Mouse (Mus musculus): ENCODE measurements around the gene Ces2f. TPM values are rescaled to one million over a fixed set of nuclear protein-coding genes. Genes with fewer than 3 reads are reported as not detected.

Gene Ces2f
- polyA plus RNA-seq (2015; fragmentation: Illumina TruSeq; extraction: RNeasy Lipid Tissue Mini Kit (QIAGEN cat#74804); ENCODE audit: insufficient read depth, low replicate concordance), result not detected

DNA sequence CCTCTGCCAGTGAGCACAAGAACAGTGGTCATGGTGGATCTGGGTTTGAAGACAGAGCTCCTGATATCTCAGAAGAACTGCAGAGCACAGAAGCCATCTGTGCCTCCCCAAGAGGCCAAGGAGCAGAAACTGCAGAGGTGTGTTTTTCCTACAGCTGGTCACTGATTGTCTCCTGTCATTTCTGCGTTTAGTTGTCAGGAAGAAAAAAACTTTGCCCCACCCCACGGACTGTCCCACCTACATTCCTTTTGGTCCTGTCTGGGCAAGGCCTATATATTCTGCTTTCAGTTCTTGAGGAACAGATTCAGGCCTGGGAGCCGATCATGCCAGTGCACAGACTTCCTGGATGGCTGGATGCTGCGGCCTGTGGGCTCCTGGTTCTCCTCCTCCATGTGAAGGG is at the start of gene Ces2f:
TSS of gene Ces2f (plus strand) at position 301 of the 400 bp plus-strand sequence.

DNA sequence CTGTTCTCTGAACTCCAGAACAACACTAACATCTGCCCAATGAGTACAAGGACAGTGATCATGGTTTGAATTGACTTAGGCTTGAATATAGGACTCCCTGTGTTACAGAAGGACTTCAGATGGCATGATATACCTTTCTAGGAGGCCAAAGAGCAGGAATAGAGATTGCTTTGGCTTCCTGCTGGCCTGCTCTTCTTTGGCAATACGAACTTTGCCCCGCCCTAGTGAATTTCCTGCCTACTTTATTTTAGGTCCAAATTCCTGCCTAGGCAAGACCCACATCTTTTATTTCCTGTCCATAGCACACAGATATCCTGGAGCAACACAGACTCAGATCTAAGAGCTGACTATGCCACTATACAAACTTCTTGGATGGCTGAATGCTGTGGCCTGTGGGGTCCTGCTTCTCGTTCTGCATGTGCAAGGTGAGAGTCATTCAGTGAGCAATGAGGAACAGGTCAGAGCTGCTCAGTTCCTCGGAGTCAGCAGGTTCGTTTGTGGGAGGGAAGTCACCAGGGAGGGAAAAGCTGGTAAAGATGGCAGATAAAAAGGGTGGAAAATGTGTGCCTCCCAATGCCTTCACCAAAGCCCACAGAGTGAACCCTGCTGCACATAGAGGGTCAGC is 21.1 kb upstream of the Ces2f start, which contains the start of gene Ces2e:
TSS of gene Ces2e (plus strand) at position 289 of the 625 bp plus-strand sequence.

DNA sequence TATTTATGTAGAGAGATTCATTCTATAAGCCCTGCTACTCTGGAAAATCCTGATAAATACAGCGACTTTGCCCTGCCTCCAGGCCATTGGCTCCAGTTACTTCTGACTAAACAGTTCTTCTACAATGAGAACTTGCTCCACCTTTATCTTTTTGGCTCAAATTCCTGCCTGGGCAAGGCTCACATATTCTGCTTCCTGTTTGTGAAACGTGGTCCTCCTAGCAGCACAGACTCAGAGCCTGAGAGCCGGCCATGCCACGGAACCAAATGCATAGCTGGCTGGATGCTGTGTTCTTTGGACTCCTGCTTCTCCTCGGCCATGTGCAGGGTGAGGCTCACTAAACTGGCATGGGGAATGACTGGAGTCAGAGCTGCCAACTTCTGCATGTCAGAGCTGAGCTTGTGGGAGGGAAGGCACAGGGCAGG is 14.4 kb downstream of the Ces2f start, which contains the start of gene Ces2g:
TSS of gene Ces2g (plus strand) at position 182 of the 425 bp plus-strand sequence.

DNA sequence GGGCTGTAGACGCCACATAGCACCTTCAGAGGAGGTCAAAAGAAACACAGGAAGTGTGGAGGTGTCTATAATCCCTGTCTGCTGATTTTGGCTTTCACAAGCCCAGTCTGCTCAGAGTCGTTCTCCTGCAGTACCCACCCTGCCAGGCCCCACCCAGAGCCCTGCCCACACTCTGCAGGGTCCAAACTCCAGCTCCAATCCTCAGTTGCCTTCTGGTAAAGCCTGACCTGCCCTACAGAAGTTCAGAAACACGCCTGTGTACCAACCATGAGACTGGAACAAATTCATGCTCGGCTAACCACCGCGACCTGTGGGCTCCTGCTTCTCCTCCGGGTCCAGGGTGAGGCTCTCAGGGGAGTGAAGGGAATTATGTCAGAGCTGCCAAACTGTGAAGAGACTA is 53.4 kb downstream of the Ces2f start, which contains the start of gene Ces2h:
TSS of gene Ces2h (plus strand) at position 268 of the 400 bp plus-strand sequence.

Other genes with a start within 250 kb of the Ces2f start
- gene Ces2a, start 213.4 kb upstream of the Ces2f start, polyA plus RNA-seq (2015; fragmentation: Illumina TruSeq; extraction: RNeasy Lipid Tissue Mini Kit (QIAGEN cat#74804); ENCODE audit: insufficient read depth, low replicate concordance), result not detected
- gene Ces2b, start 115.8 kb upstream of the Ces2f start, polyA plus RNA-seq (2015; fragmentation: Illumina TruSeq; extraction: RNeasy Lipid Tissue Mini Kit (QIAGEN cat#74804); ENCODE audit: insufficient read depth, low replicate concordance), result 0.08 TPM
- gene Ces2c, start 100.3 kb upstream of the Ces2f start, polyA plus RNA-seq (2015; fragmentation: Illumina TruSeq; extraction: RNeasy Lipid Tissue Mini Kit (QIAGEN cat#74804); ENCODE audit: insufficient read depth, low replicate concordance), result 0.91 TPM
- 0.21 TPM for gene Ces2e, start 21.1 kb upstream of the Ces2f start, polyA plus RNA-seq (2015; fragmentation: Illumina TruSeq; extraction: RNeasy Lipid Tissue Mini Kit (QIAGEN cat#74804); ENCODE audit: insufficient read depth, low replicate concordance)
- 8.7 TPM for gene Ces2g, start 14.4 kb downstream of the Ces2f start, polyA plus RNA-seq (2015; fragmentation: Illumina TruSeq; extraction: RNeasy Lipid Tissue Mini Kit (QIAGEN cat#74804); ENCODE audit: insufficient read depth, low replicate concordance)
- gene Ces2h, start 53.5 kb downstream of the Ces2f start, polyA plus RNA-seq (2015; fragmentation: Illumina TruSeq; extraction: RNeasy Lipid Tissue Mini Kit (QIAGEN cat#74804); ENCODE audit: insufficient read depth, low replicate concordance), result not detected
- gene Ces3a, start 101.2 kb downstream of the Ces2f start, polyA plus RNA-seq (2015; fragmentation: Illumina TruSeq; extraction: RNeasy Lipid Tissue Mini Kit (QIAGEN cat#74804); ENCODE audit: insufficient read depth, low replicate concordance), result not detected
- not detected for gene Ces3b, start 136.4 kb downstream of the Ces2f start, polyA plus RNA-seq (2015; fragmentation: Illumina TruSeq; extraction: RNeasy Lipid Tissue Mini Kit (QIAGEN cat#74804); ENCODE audit: insufficient read depth, low replicate concordance)
- gene Ces4a, start 184.4 kb downstream of the Ces2f start, polyA plus RNA-seq (2015; fragmentation: Illumina TruSeq; extraction: RNeasy Lipid Tissue Mini Kit (QIAGEN cat#74804); ENCODE audit: insufficient read depth, low replicate concordance), result not detected
- gene Cbfb, start 223.3 kb downstream of the Ces2f start, polyA plus RNA-seq (2015; fragmentation: Illumina TruSeq; extraction: RNeasy Lipid Tissue Mini Kit (QIAGEN cat#74804); ENCODE audit: insufficient read depth, low replicate concordance), result 149 TPM